Mouse (Mus musculus): ENCODE measurements around the gene Gyg. TPM values are rescaled to one million over a fixed set of nuclear protein-coding genes. Genes with fewer than 3 reads are reported as not detected.
A peak's percentile ranks its signal among the peaks of the same experiment; 100 is the strongest.

The Gyg gene
- polyA plus RNA-seq (2012; rRNA removed): 37.0 and 38.3 TPM in 2 replicates

DNA sequence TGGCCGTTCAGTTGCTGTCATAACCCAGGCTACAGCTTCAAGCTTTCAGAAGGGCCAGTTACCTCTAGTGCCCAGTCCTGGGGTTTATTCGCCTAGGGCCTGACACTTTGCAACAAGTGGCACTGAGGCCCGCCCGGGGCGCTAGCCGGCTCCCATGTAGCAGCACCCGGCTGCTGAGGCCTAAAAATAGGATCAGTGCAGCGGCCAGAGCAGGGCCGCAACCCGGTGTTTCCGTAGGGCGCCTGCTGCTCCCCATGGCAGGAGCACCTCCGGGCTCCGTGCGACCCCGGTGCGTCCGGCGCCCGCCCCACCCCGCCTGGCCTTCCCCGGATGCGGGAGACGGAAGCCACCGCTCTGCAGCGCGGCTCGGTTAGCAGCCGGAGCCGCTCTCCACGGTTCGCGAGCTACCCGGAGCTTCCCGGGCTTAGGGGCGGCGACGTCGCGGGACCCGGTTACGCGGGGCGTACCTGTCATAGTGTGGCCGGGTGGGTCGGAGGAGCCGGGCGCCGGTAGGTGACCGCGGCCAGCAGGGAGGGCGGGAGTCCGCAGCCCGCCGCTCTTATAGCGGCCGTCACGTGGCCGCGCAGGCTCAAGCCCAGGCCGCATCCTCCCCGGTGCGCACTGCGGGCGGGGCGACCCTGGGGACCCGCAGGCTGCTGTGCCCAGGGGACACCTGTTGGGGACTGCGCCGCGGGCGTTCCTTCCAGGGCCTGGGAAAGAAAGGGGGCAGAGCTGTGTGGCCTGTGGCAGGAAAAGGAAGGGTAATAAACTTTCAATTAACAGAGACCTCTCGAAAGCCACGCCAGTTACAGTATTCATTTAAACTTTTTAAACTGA is at the start of gene Gyg:
Gene Gyg, minus strand, starts transcription at position 787 of the 837 bp plus-strand sequence.
- Histone ChIP-seq H3K27ac (ENCODE audit: insufficient read depth, low read length) (0 out of 2 replicates have a peak within 1 kb of the TSS, but pooled peaks have one; percentile 54), H3K4me1 (ENCODE audit: control insufficient read depth, insufficient read depth, low read length) (peaks cover 2% of the 10 kb centered on the region; the same call in 1 of the 2 replicates), H3K4me3 (ENCODE audit: insufficient read depth, low read length) (peak within 1 kb of the TSS; percentile 64)
- no peak for TF ChIP-seq POLR2A (IDR thresholded peaks at IDR 0.05; ENCODE audit: extremely low read depth, insufficient read depth, low read length)
- TF ChIP-seq CTCF (IDR thresholded peaks at IDR 0.05; ENCODE audit: extremely low read depth, insufficient read depth, low read length): no peak

DNA sequence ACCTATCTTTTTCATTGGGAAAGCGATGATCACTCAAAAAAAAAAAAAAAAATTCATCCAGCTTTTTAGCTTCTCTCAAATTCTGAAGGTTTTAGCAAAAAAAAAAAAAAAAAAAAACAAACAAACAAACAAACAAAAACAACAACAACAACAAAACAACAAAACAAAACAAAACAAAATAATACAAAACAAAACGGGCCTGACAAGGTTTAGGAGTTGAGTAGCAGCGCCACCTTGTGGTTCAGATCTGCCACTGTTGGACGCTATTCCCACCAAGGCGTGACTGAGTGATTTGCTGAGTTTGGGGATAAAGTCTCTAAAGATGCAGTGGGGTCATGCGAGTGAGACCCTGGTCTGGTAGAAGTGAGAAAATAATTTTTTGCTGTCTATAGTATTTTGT is 43.8 kb upstream of the Gyg start:
- H3K27ac ChIP-seq (ENCODE audit: insufficient read depth, low read length): no peak overlapping the region
- no peak overlapping the region for H3K4me3 ChIP-seq (ENCODE audit: insufficient read depth, low read length)
- no peaks in the 10 kb centered on the region for H3K4me1 ChIP-seq (ENCODE audit: control insufficient read depth, insufficient read depth, low read length)
- TF ChIP-seq CTCF (IDR thresholded peaks at IDR 0.05; ENCODE audit: extremely low read depth, insufficient read depth, low read length): peak; percentile 92
- TF ChIP-seq POLR2A (IDR thresholded peaks at IDR 0.05; ENCODE audit: extremely low read depth, insufficient read depth, low read length): no peak

DNA sequence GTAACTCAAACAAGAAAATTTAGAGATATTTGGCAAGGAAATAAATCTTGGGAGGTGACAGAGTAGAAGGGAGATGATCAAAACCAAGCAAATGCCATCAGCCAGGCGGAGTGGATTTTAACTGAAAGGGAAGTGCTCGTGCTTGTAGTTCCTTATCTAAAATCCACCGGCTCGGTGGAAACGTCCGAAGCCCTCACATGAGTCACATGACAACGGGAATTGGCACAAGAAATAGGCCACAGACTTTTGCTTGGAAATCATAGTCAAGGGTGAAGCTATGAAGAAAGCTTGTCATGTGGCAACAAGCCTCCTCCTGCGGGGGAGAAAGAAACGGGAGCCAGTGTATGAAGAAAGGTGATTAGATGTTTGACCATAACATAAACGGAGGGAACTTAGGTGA is 42.8 kb upstream of the Gyg start:
- TF ChIP-seq POLR2A (IDR thresholded peaks at IDR 0.05; ENCODE audit: extremely low read depth, insufficient read depth, low read length) (no peak), CTCF (IDR thresholded peaks at IDR 0.05; ENCODE audit: extremely low read depth, insufficient read depth, low read length) (no peak)
- H3K4me3 ChIP-seq (ENCODE audit: insufficient read depth, low read length): no peak overlapping the region
- H3K4me1 ChIP-seq (ENCODE audit: control insufficient read depth, insufficient read depth, low read length): no peaks in the 10 kb centered on the region

DNA sequence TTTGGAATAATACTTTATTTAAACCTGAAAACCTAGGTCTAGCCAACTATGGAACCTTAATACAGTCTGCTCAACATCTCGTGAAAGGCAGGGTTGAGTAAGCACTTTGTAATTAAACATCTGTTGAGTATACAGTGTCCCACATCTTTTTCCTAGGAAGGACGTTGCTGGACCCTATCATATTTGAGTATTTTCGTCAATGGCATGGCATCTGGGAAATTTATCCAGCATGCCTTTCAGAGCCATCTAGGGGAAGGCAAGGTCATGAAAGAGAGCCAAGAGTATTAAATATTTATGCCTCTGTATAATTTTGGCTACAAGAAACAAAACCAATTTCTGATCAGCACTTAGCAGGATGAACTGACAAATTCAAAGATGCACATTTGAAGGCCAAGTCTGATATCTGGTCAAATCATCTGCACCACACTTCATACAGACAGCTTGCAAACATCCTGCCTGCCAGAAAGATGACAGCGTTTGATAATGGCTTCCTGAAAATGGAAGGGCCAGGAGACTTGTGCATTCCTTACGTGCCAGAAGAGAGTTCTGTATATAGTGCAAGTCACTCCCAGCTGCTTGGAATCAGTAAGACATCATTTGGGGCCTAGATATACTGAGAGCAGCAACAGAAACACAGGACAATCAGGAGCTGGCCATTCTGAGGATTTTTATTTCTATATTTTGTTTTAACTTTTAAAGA is 34.0 kb upstream of the Gyg start:
- TF ChIP-seq CTCF (IDR thresholded peaks at IDR 0.05; ENCODE audit: extremely low read depth, insufficient read depth, low read length): no peak
- TF ChIP-seq POLR2A (IDR thresholded peaks at IDR 0.05; ENCODE audit: extremely low read depth, insufficient read depth, low read length): no peak
- Histone ChIP-seq H3K27ac (ENCODE audit: insufficient read depth, low read length) (no peak overlapping the region), H3K4me1 (ENCODE audit: control insufficient read depth, insufficient read depth, low read length) (no peaks in the 10 kb centered on the region), H3K4me3 (ENCODE audit: insufficient read depth, low read length) (no peak overlapping the region)

More for the DNA sequence above, 42.8 kb upstream of the Gyg start:
- H3K27ac ChIP-seq (ENCODE audit: insufficient read depth, low read length): no peak overlapping the region

DNA sequence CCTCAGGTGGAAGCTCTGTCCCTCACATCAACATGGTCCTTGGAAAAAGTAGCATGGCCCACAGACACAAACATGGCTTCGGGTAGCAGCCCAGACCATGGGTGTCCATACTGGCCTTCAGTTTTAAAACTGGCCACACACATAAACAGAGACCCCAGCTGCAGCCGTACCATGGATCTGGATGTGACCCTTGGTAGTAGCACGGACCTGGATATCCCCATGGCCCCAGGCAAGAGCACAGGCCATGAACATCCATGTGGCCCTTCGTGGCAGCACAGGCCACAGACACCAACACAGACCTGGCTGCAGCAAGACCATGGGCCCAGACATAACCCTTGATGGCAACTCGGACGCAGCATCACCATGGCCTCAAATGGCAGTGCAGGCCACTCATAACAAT is 17.3 kb upstream of the Gyg start:
- no peak overlapping the region for H3K27ac ChIP-seq (ENCODE audit: insufficient read depth, low read length)
- TF ChIP-seq CTCF (IDR thresholded peaks at IDR 0.05; ENCODE audit: extremely low read depth, insufficient read depth, low read length): no peak
- no peak for TF ChIP-seq POLR2A (IDR thresholded peaks at IDR 0.05; ENCODE audit: extremely low read depth, insufficient read depth, low read length)
- no peaks in the 10 kb centered on the region for H3K4me1 ChIP-seq (ENCODE audit: control insufficient read depth, insufficient read depth, low read length)
- no peak overlapping the region for H3K4me3 ChIP-seq (ENCODE audit: insufficient read depth, low read length)

DNA sequence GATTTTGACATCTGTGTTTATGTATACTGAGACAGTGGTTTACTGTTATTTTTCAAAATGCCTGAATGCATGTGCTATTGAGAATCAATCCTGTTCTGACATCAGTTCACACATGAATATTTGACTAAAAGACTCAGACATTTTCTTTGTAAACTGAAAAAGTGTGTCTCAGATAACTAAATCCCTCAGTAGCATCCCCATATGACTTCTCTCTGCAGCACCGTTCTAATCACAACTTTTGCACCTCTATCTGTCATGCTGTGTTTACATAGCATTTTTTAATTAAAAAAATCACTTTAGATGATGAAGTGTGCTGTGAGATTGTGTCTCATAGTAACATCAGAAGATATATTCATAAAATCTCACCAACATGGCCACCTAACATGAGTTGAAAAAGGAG is 12.4 kb upstream of the Gyg start:
- Histone ChIP-seq H3K4me3 (ENCODE audit: insufficient read depth, low read length) (no peak overlapping the region), H3K27ac (ENCODE audit: insufficient read depth, low read length) (no peak overlapping the region), H3K4me1 (ENCODE audit: control insufficient read depth, insufficient read depth, low read length) (no peaks in the 10 kb centered on the region)
- no peak for TF ChIP-seq CTCF (IDR thresholded peaks at IDR 0.05; ENCODE audit: extremely low read depth, insufficient read depth, low read length)
- no peak for TF ChIP-seq POLR2A (IDR thresholded peaks at IDR 0.05; ENCODE audit: extremely low read depth, insufficient read depth, low read length)

DNA sequence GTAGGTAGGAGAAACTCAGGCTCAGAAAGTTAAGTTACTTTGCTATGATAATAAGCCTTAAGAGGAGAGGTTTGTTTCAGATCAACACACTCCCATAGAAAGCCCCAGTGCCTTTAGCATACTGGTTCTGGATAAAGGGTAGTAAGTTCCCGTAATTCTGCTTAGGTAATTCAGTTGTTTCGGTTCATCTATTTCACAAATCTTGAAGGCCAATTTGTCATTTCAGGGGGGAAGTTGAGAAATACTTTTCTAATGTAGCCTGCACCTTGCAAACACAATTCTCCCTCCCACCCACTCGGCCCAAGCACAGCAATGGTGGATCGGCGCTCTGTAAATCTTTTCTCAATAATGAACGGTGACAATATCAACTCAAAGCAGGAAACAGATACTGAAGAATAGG is 359 bp upstream of the Gyg start:
- peak overlapping the region; percentile 64; the same call in 1 of the 2 replicates for H3K4me3 ChIP-seq (ENCODE audit: insufficient read depth, low read length)
- H3K4me1 ChIP-seq (ENCODE audit: control insufficient read depth, insufficient read depth, low read length): peaks cover 2% of the 10 kb centered on the region; the same call in 1 of the 2 replicates
- no peak overlapping the region for H3K27ac ChIP-seq (ENCODE audit: insufficient read depth, low read length)
- TF ChIP-seq CTCF (IDR thresholded peaks at IDR 0.05; ENCODE audit: extremely low read depth, insufficient read depth, low read length): no peak
- no peak for TF ChIP-seq POLR2A (IDR thresholded peaks at IDR 0.05; ENCODE audit: extremely low read depth, insufficient read depth, low read length)

DNA sequence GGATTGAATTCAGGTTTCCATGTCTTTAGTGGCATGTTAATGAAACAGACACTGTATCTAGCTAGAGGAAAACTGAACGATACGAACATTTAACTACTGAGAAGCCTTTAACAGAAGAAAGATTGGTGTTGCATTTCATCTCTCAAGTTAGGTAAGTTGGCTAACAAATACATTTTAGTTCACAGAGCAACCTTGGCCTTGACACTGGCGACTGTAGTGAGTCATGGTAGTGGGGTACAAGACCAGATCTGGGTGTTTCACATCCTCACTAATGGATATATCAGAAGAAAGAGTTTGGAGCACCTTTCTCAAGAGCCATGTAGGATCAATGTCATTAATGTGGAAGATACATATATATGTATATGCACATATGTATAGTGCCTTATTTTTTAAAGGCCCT is 3.5 kb downstream of the Gyg start:
- peaks cover 2% of the 10 kb centered on the region; the same call in 1 of the 2 replicates for H3K4me1 ChIP-seq (ENCODE audit: control insufficient read depth, insufficient read depth, low read length)
- no peak overlapping the region for H3K4me3 ChIP-seq (ENCODE audit: insufficient read depth, low read length)
- no peak overlapping the region for H3K27ac ChIP-seq (ENCODE audit: insufficient read depth, low read length)
- TF ChIP-seq POLR2A (IDR thresholded peaks at IDR 0.05; ENCODE audit: extremely low read depth, insufficient read depth, low read length) (no peak), CTCF (IDR thresholded peaks at IDR 0.05; ENCODE audit: extremely low read depth, insufficient read depth, low read length) (no peak)

DNA sequence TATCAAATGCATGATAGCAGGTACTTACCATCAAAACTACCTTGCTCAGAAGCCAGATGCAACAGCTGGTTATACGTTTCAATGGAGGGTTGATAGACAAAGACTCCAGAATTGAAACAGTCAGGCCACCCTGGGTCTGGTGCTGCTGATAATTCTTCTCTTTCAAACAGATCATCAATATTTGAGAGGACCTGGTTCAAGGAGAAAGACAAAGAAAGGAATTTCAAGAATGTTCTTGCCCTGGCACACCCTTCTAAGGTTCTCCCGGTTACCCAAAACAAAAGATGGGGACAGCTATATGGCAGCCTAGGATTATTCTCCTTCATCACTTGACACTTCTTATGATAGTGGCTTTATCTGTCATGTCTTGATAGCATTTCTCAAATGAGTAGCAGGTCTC is 4.6 kb downstream of the Gyg start:
- Histone ChIP-seq H3K4me1 (ENCODE audit: control insufficient read depth, insufficient read depth, low read length) (peaks cover 2% of the 10 kb centered on the region; the same call in 1 of the 2 replicates), H3K27ac (ENCODE audit: insufficient read depth, low read length) (no peak overlapping the region), H3K4me3 (ENCODE audit: insufficient read depth, low read length) (no peak overlapping the region)
- no peak for TF ChIP-seq POLR2A (IDR thresholded peaks at IDR 0.05; ENCODE audit: extremely low read depth, insufficient read depth, low read length)
